ENCODE assay signal across 14 mouse cellular contexts in the genomic region with DNA sequence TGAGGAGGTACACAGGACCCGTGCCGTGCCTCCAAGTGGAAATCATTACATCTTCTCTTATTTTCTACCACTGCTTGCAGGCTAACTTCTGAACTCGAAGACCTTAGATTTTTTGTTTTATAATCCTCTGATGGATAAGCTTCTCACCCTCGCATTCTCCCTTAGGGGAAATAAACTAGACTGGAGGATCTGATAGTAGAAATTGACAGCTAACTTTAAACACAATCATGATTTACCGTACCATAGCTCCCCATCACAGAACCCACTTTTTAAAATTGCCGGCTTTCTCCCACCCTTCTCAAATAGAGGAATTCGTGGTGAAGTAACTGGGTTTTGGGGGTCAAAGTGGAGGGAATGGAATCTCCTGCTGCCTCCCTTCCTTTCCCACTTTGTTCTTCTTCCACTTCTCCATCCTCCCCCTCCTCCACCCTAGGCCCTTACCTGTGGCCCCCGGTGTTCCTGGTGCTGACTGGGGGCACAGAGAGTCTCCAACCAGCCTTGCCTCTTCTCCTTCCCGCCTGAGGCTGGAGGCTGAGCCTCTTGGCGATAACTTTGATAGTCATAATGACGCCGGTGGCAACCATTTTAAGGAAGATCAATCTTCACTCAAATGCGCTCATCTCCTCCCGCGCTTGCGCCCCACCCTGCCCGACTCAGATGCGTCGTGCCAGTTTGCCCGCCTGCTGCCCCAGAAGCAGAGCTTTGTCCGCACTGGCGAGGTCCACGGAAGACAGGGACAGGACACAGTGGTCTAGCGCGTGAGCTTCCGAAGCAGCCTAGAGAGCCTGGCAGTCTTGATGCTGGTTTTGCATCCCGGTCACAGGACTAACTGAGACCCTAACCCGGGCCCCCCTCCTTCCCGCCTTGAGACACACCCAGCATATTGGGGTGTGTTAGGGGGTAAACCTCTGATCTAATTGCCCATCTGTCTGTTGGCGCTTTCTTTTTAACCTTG. TPM values are rescaled to one million over a fixed set of nuclear protein-coding genes. Genes with fewer than 3 reads are reported as not detected.
DNase-seq lines count a peak whose midpoint lies in the region; ATAC-seq and TF ChIP-seq lines count a peak whose summit lies in the region.
"Had no signal": no experiment of that assay in that cellular context is flagged by ENCODE, and none has a peak within 500 bp of the region (broad histone marks: within the 10 kb centered on the region; RNA-seq: fewer than 3 reads in every experiment).

No protein-coding gene starts in this region.

- peaks cover 77% of the 10 kb centered on the region for H3K27me3 ChIP-seq in forebrain, postnatal 0 days (ENCODE audit: insufficient read depth, low read length)
- peaks cover 98% of the 10 kb centered on the region for H3K27me3 ChIP-seq in forebrain, embryonic 13.5 days
- peaks cover 100% of the 10 kb centered on the region for H3K27me3 ChIP-seq in midbrain, embryonic 10.5 days (ENCODE audit: low read depth, poor library complexity, severe bottlenecking)
- H3K27me3 ChIP-seq in midbrain, postnatal 0 days (ENCODE audit: insufficient read depth, low read length) = peaks cover 72% of the 10 kb centered on the region
- peaks cover 72% of the 10 kb centered on the region for H3K27me3 ChIP-seq in limb, embryonic 12.5 days
- peaks cover 74% of the 10 kb centered on the region for H3K27me3 ChIP-seq in neural tube, embryonic 15.5 days (replicated peaks)

- no peak overlapping the region for H3K4me2 ChIP-seq in forebrain, postnatal 0 days (ENCODE audit: low read depth)
- H3K4me2 ChIP-seq in forebrain, embryonic 13.5 days = no peak overlapping the region
- no peak overlapping the region for H3K4me2 ChIP-seq in midbrain, postnatal 0 days (ENCODE audit: low read depth, low read length, poor library complexity, severe bottlenecking)
- peak overlapping the region; percentile 70 for H3K4me2 ChIP-seq in limb, embryonic 12.5 days
- H3K4me2 ChIP-seq in neural tube, embryonic 15.5 days = 0 out of 2 replicates have a peak overlapping the region, but pooled peaks have one; percentile 17

- H3K4me3 ChIP-seq in forebrain, postnatal 0 days (ENCODE audit: low read depth, low read length) = no peak overlapping the region
- H3K4me3 ChIP-seq in forebrain, embryonic 13.5 days = no peak overlapping the region
- H3K4me3 ChIP-seq in midbrain, embryonic 10.5 days = no peak overlapping the region
- no peak overlapping the region; the same call in 1 of the 2 replicates for H3K4me3 ChIP-seq in midbrain, postnatal 0 days (ENCODE audit: low read depth, low read length)
- peak overlapping the region; percentile 57 for H3K4me3 ChIP-seq in limb, embryonic 12.5 days (replicated peaks)
- peak overlapping the region; percentile 3; the same call in 1 of the 2 replicates for H3K4me3 ChIP-seq in neural tube, embryonic 15.5 days (replicated peaks)

- H3K27ac ChIP-seq in forebrain, postnatal 0 days (ENCODE audit: low read depth, low read length) = no peak overlapping the region
- no peak overlapping the region for H3K27ac ChIP-seq in forebrain, embryonic 13.5 days
- H3K27ac ChIP-seq in midbrain, embryonic 10.5 days (replicated peaks) = no peak overlapping the region
- no peak overlapping the region for H3K27ac ChIP-seq in midbrain, postnatal 0 days (ENCODE audit: low read depth, low read length)
- H3K27ac ChIP-seq in limb, embryonic 12.5 days = peak overlapping the region; percentile 90
- no peak overlapping the region for H3K27ac ChIP-seq in neural tube, embryonic 15.5 days (replicated peaks)
- H3K27ac ChIP-seq: heart, embryonic 13.5 days had no signal

- no peak for ATAC-seq in forebrain, postnatal 0 days
- ATAC-seq in forebrain, embryonic 13.5 days = no peak
- no peak for ATAC-seq in midbrain, postnatal 0 days (ENCODE audit: low FRiP score)
- no peak for ATAC-seq in limb, embryonic 12.5 days (ENCODE audit: insufficient number of reproducible peaks, insufficient read depth, low FRiP score, low TSS enrichment, low read depth)
- no peak for ATAC-seq in neural tube, embryonic 15.5 days (ENCODE audit: low FRiP score)

- H3K36me3 ChIP-seq in forebrain, postnatal 0 days (ENCODE audit: insufficient read depth) = no peaks in the 10 kb centered on the region
- no peaks in the 10 kb centered on the region for H3K36me3 ChIP-seq in forebrain, embryonic 13.5 days (ENCODE audit: poor library complexity, severe bottlenecking)
- H3K36me3 ChIP-seq in midbrain, embryonic 10.5 days = no peaks in the 10 kb centered on the region
- no peaks in the 10 kb centered on the region for H3K36me3 ChIP-seq in midbrain, postnatal 0 days (ENCODE audit: insufficient read depth, low read length)
- H3K36me3 ChIP-seq in limb, embryonic 12.5 days = 0 out of 2 replicates have a peak, but pooled peaks cover 8% of the 10 kb centered on the region
- no peaks in the 10 kb centered on the region for H3K36me3 ChIP-seq in neural tube, embryonic 15.5 days
- H3K36me3 ChIP-seq: heart, embryonic 13.5 days had no signal

- H3K4me1 ChIP-seq in forebrain, postnatal 0 days (ENCODE audit: insufficient read depth) = no peaks in the 10 kb centered on the region
- peaks cover 16% of the 10 kb centered on the region for H3K4me1 ChIP-seq in forebrain, embryonic 13.5 days
- H3K4me1 ChIP-seq in midbrain, embryonic 10.5 days = peaks cover 25% of the 10 kb centered on the region
- H3K4me1 ChIP-seq in midbrain, postnatal 0 days (ENCODE audit: insufficient read depth, low read length) = no peaks in the 10 kb centered on the region
- H3K4me1 ChIP-seq in limb, embryonic 12.5 days (replicated peaks) = peaks cover 27% of the 10 kb centered on the region
- peaks cover 12% of the 10 kb centered on the region for H3K4me1 ChIP-seq in neural tube, embryonic 15.5 days

- H3K9ac ChIP-seq in forebrain, postnatal 0 days = no peak overlapping the region
- no peak overlapping the region for H3K9ac ChIP-seq in forebrain, embryonic 13.5 days
- H3K9ac ChIP-seq in midbrain, postnatal 0 days (replicated peaks; ENCODE audit: low read length, poor library complexity, severe bottlenecking) = no peak overlapping the region
- peak overlapping the region; percentile 93 for H3K9ac ChIP-seq in limb, embryonic 12.5 days (replicated peaks)
- H3K9ac ChIP-seq in neural tube, embryonic 15.5 days (replicated peaks) = no peak overlapping the region
- H3K9ac ChIP-seq: heart, embryonic 13.5 days had no signal

- no peak for TF ChIP-seq CTCF in forebrain, postnatal 0 days (IDR thresholded peaks at IDR 0.05; ENCODE audit: low read depth)
- TF ChIP-seq CTCF in midbrain, postnatal 0 days (IDR thresholded peaks at IDR 0.05) = no peak

- H3K9me3 ChIP-seq in forebrain, postnatal 0 days (ENCODE audit: low read length) = no peaks in the 10 kb centered on the region
- H3K9me3 ChIP-seq in forebrain, embryonic 13.5 days (replicated peaks) = no peaks in the 10 kb centered on the region
- H3K9me3 ChIP-seq in midbrain, embryonic 10.5 days (replicated peaks) = no peaks in the 10 kb centered on the region
- H3K9me3 ChIP-seq in midbrain, postnatal 0 days (ENCODE audit: low read length) = no peaks in the 10 kb centered on the region
- no peaks in the 10 kb centered on the region for H3K9me3 ChIP-seq in limb, embryonic 12.5 days
- H3K9me3 ChIP-seq in neural tube, embryonic 15.5 days (replicated peaks) = no peaks in the 10 kb centered on the region
- H3K9me3 ChIP-seq: heart, embryonic 13.5 days had no signal

- peak; percentile 37 for DNase-seq in forebrain, postnatal 0 days
- peak; percentile 58 for DNase-seq in midbrain, embryonic 10.5 days (ENCODE audit: low spot score)
- DNase-seq in midbrain, postnatal 0 days (ENCODE audit: low spot score) = no peak
- DNase-seq in spleen, adult 18-20 months = no peak
- no peak for DNase-seq in layer of hippocampus, adult 8-10 months (ENCODE audit: low spot score in 2 of 2)
- DNase-seq: right cerebral cortex, adult 18-20 months had no signal

- WGBS in forebrain, postnatal 0 days = 3% methylated on average over 30 of the region's 30 CpGs
- 3% methylated on average over 30 of the region's 30 CpGs for WGBS in forebrain, embryonic 13.5 days
- 3% methylated on average over 30 of the region's 30 CpGs for WGBS in midbrain, embryonic 10.5 days
- WGBS in midbrain, postnatal 0 days = 3% methylated on average over 30 of the region's 30 CpGs
- WGBS in limb, embryonic 12.5 days = under 1% methylated on average over 30 of the region's 30 CpGs
- 2% methylated on average over 30 of the region's 30 CpGs for WGBS in neural tube, embryonic 15.5 days

RNA-seq across cellular contexts. Expression of a gene that starts 1.3 kb away (rescaled TPM):
- total RNA-seq in forebrain, postnatal 0 days (2014; rRNA removed) = not detected in 2 replicates
- polyA plus RNA-seq in forebrain, postnatal 0 days (2015; fragmentation: Nextera tagmentation; extraction: Ambion mirVana) = not detected in 2 replicates
- not detected in 2 replicates for polyA plus RNA-seq in forebrain, embryonic 13.5 days (2015; fragmentation: Nextera tagmentation; extraction: Ambion mirVana)
- 0.17 and 0.50 TPM in 2 replicates for polyA plus RNA-seq in midbrain, embryonic 10.5 days (2016; fragmentation: Nextera tagmentation; extraction: Ambion mirVana)
- total RNA-seq in midbrain, postnatal 0 days (2014; rRNA removed) = 4.2 and 6.4 TPM in 2 replicates
- 0.33 and 0.42 TPM in 2 replicates for polyA plus RNA-seq in midbrain, postnatal 0 days (2015; fragmentation: Nextera tagmentation; extraction: Ambion mirVana)
- 6.8 and 8.3 TPM in 2 replicates for polyA plus RNA-seq in limb, embryonic 12.5 days (2016; fragmentation: Nextera tagmentation; extraction: Ambion mirVana)
- polyA plus RNA-seq in neural tube, embryonic 15.5 days (2015; fragmentation: Nextera tagmentation; extraction: Ambion mirVana) = 0.23 and 0.42 TPM in 2 replicates
- not detected for total RNA-seq in layer of hippocampus, adult 8-10 months (2022)
- total RNA-seq: liver, adult 2 months; megakaryocyte progenitor cell, adult 5-6 weeks had no signal
- polyA plus RNA-seq: C2C12; heart, embryonic 13.5 days; liver, adult 2 months; stomach, embryonic 16.5 days had no signal

RNA-seq across cellular contexts. Expression of a gene that starts 7.4 kb away (rescaled TPM):
- not detected in 2 replicates for total RNA-seq in forebrain, postnatal 0 days (2014; rRNA removed)
- not detected in 2 replicates for polyA plus RNA-seq in forebrain, postnatal 0 days (2015; fragmentation: Nextera tagmentation; extraction: Ambion mirVana)
- polyA plus RNA-seq in forebrain, embryonic 13.5 days (2015; fragmentation: Nextera tagmentation; extraction: Ambion mirVana) = not detected in 2 replicates
- 0.05 TPM in 1 of 2 replicates, not detected in the other for polyA plus RNA-seq in midbrain, embryonic 10.5 days (2016; fragmentation: Nextera tagmentation; extraction: Ambion mirVana)
- total RNA-seq in midbrain, postnatal 0 days (2014; rRNA removed) = 0.19 TPM in 1 of 2 replicates, not detected in the other
- not detected in 2 replicates for polyA plus RNA-seq in midbrain, postnatal 0 days (2015; fragmentation: Nextera tagmentation; extraction: Ambion mirVana)
- polyA plus RNA-seq in limb, embryonic 12.5 days (2016; fragmentation: Nextera tagmentation; extraction: Ambion mirVana) = 81.8 and 88.0 TPM in 2 replicates
- 0.14 and 0.20 TPM in 2 replicates for polyA plus RNA-seq in neural tube, embryonic 15.5 days (2015; fragmentation: Nextera tagmentation; extraction: Ambion mirVana)
- not detected for total RNA-seq in layer of hippocampus, adult 8-10 months (2022)
- total RNA-seq: liver, adult 2 months; megakaryocyte progenitor cell, adult 5-6 weeks had no signal
- polyA plus RNA-seq: C2C12; heart, embryonic 13.5 days; liver, adult 2 months; stomach, embryonic 16.5 days had no signal

RNA-seq across cellular contexts. Expression of a gene that starts 14.1 kb away (rescaled TPM):
- total RNA-seq in forebrain, postnatal 0 days (2014; rRNA removed) = not detected in 2 replicates
- not detected in 2 replicates for polyA plus RNA-seq in forebrain, postnatal 0 days (2015; fragmentation: Nextera tagmentation; extraction: Ambion mirVana)
- polyA plus RNA-seq in forebrain, embryonic 13.5 days (2015; fragmentation: Nextera tagmentation; extraction: Ambion mirVana) = not detected in 2 replicates
- not detected in 2 replicates for polyA plus RNA-seq in midbrain, embryonic 10.5 days (2016; fragmentation: Nextera tagmentation; extraction: Ambion mirVana)
- total RNA-seq in midbrain, postnatal 0 days (2014; rRNA removed) = not detected in 2 replicates
- polyA plus RNA-seq in midbrain, postnatal 0 days (2015; fragmentation: Nextera tagmentation; extraction: Ambion mirVana) = not detected in 2 replicates
- polyA plus RNA-seq in limb, embryonic 12.5 days (2016; fragmentation: Nextera tagmentation; extraction: Ambion mirVana) = 113 and 130 TPM in 2 replicates
- polyA plus RNA-seq in neural tube, embryonic 15.5 days (2015; fragmentation: Nextera tagmentation; extraction: Ambion mirVana) = 0.38 and 0.43 TPM in 2 replicates
- total RNA-seq in layer of hippocampus, adult 8-10 months (2022) = not detected
- total RNA-seq: liver, adult 2 months; megakaryocyte progenitor cell, adult 5-6 weeks had no signal
- polyA plus RNA-seq: C2C12; heart, embryonic 13.5 days; liver, adult 2 months had no signal

RNA-seq across cellular contexts. Expression of a gene that starts 18.7 kb away (rescaled TPM):
- not detected in 2 replicates for total RNA-seq in forebrain, postnatal 0 days (2014; rRNA removed)
- polyA plus RNA-seq in forebrain, postnatal 0 days (2015; fragmentation: Nextera tagmentation; extraction: Ambion mirVana) = not detected in 2 replicates
- polyA plus RNA-seq in forebrain, embryonic 13.5 days (2015; fragmentation: Nextera tagmentation; extraction: Ambion mirVana) = not detected in 2 replicates
- polyA plus RNA-seq in midbrain, embryonic 10.5 days (2016; fragmentation: Nextera tagmentation; extraction: Ambion mirVana) = not detected in 2 replicates
- total RNA-seq in midbrain, postnatal 0 days (2014; rRNA removed) = not detected in 2 replicates
- not detected in 2 replicates for polyA plus RNA-seq in midbrain, postnatal 0 days (2015; fragmentation: Nextera tagmentation; extraction: Ambion mirVana)
- polyA plus RNA-seq in limb, embryonic 12.5 days (2016; fragmentation: Nextera tagmentation; extraction: Ambion mirVana) = 55.4 and 62.0 TPM in 2 replicates
- polyA plus RNA-seq in neural tube, embryonic 15.5 days (2015; fragmentation: Nextera tagmentation; extraction: Ambion mirVana) = 4.1 and 9.2 TPM in 2 replicates
- not detected for total RNA-seq in layer of hippocampus, adult 8-10 months (2022)
- total RNA-seq: liver, adult 2 months; megakaryocyte progenitor cell, adult 5-6 weeks had no signal
- polyA plus RNA-seq: C2C12; heart, embryonic 13.5 days; liver, adult 2 months; stomach, embryonic 16.5 days had no signal

RNA-seq across cellular contexts. Expression of a gene that starts 31.0 kb away (rescaled TPM):
- not detected in 2 replicates for total RNA-seq in forebrain, postnatal 0 days (2014; rRNA removed)
- polyA plus RNA-seq in forebrain, postnatal 0 days (2015; fragmentation: Nextera tagmentation; extraction: Ambion mirVana) = not detected in 2 replicates
- not detected in 2 replicates for polyA plus RNA-seq in forebrain, embryonic 13.5 days (2015; fragmentation: Nextera tagmentation; extraction: Ambion mirVana)
- not detected in 2 replicates for polyA plus RNA-seq in midbrain, embryonic 10.5 days (2016; fragmentation: Nextera tagmentation; extraction: Ambion mirVana)
- total RNA-seq in midbrain, postnatal 0 days (2014; rRNA removed) = 0.22 TPM in 1 of 2 replicates, not detected in the other
- polyA plus RNA-seq in midbrain, postnatal 0 days (2015; fragmentation: Nextera tagmentation; extraction: Ambion mirVana) = not detected in 2 replicates
- 39.5 and 42.0 TPM in 2 replicates for polyA plus RNA-seq in limb, embryonic 12.5 days (2016; fragmentation: Nextera tagmentation; extraction: Ambion mirVana)
- 61.8 and 83.6 TPM in 2 replicates for polyA plus RNA-seq in neural tube, embryonic 15.5 days (2015; fragmentation: Nextera tagmentation; extraction: Ambion mirVana)
- not detected for total RNA-seq in layer of hippocampus, adult 8-10 months (2022)
- total RNA-seq: liver, adult 2 months; megakaryocyte progenitor cell, adult 5-6 weeks had no signal
- polyA plus RNA-seq: C2C12; liver, adult 2 months had no signal

Comparison
In these comparisons a context has a peak if more than half of its experiments do, and no peak if none do; other contexts are left out.
1. DNase-seq: peak in forebrain, postnatal 0 days (single experiment) and midbrain, embryonic 10.5 days (single experiment); none in midbrain, postnatal 0 days (single experiment), spleen, adult 18-20 months (0 of 2) and layer of hippocampus, adult 8-10 months (0 of 2).
2. H3K4me2 ChIP-seq: peak in limb, embryonic 12.5 days (single experiment) and neural tube, embryonic 15.5 days (single experiment); none in forebrain, postnatal 0 days (single experiment), forebrain, embryonic 13.5 days (single experiment) and midbrain, postnatal 0 days (single experiment).
3. H3K4me3 ChIP-seq: peak in limb, embryonic 12.5 days (single experiment) and neural tube, embryonic 15.5 days (single experiment); none in forebrain, postnatal 0 days (single experiment), forebrain, embryonic 13.5 days (single experiment), midbrain, embryonic 10.5 days (single experiment) and midbrain, postnatal 0 days (single experiment).
4. RNA of a gene that starts 7.4 kb away (polyA plus RNA-seq): 81.8 to 88.0 TPM in limb, embryonic 12.5 days; 0.14 to 0.20 TPM in neural tube, embryonic 15.5 days, 0.05 TPM in midbrain, embryonic 10.5 days, not detected in forebrain, embryonic 13.5 days, not detected in forebrain, postnatal 0 days and not detected in midbrain, postnatal 0 days; every median in the first group is over 10 times any median in the second.
5. RNA of a gene that starts 14.1 kb away (polyA plus RNA-seq): 113 to 130 TPM in limb, embryonic 12.5 days; 0.38 to 0.43 TPM in neural tube, embryonic 15.5 days, not detected in forebrain, embryonic 13.5 days, not detected in forebrain, postnatal 0 days, not detected in midbrain, embryonic 10.5 days and not detected in midbrain, postnatal 0 days; every median in the first group is over 10 times any median in the second.